Mouse (Mus musculus): Measurements from ENCODE around the gene Fignl2.

DNA sequence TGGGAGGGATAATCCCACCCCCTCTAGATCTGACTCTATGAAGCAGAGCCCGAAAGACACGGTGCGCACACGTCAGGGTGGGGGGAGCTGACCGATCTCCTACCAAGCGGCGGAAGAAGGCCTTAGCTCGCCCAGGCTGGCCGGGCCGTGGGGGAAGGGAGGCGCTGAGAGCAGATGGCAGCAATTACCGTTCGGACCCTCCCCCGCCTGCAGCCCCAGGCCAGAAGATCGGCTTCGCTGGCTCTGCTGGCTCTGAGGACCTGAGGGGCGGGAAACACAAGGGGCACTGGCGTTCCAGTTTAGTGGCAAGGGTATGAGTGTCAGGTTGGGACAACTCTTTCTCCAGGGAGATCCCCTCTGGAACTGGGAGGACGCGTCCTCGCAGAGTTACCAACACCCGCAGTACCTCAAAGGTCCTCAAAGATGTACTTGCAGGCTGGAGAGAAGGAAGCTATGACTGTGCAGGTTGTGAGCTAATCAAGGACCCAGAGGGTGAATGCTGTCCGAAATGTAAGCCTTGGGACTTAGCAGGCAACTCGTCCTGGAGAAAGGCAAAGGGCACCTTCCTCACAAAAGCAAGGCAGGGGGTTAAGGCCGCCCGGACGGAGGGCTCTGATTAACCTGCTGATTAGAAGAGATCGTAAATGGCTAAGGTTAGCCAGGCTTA, 19.8 kb upstream of the Fignl2 start:
- no peak for TF ChIP-seq CTCF (IDR thresholded peaks at IDR 0.05; ENCODE audit: low read depth)
- TF ChIP-seq EP300 (IDR thresholded peaks at IDR 0.05; ENCODE audit: low read depth): no peak
